Mouse (Mus musculus) cortical plate, adult 2 months (tissue): ENCODE data around the gene Ifng.

Experiments
- CTCF ChIP-seq: fragments of 200-500 bp; IDR thresholded peaks from 2 replicates; pipeline ENCODE4 v1.5.1; 2011; ENCODE audit warnings: mild to moderate bottlenecking, control low read depth, low read length; ENCODE audit not compliant: insufficient read depth; ENCODE audit errors: extremely low read depth
- POLR2A ChIP-seq: fragments of 200-500 bp; IDR thresholded peaks from 2 replicates; pipeline ENCODE4 v1.6.1; 2011; ENCODE audit warnings: mild to moderate bottlenecking, low read length, control low read depth; ENCODE audit not compliant: insufficient read depth; ENCODE audit errors: extremely low read depth

- TF ChIP-seq POLR2A, result no peak
- TF ChIP-seq CTCF, result no peak
These were observed 36.5 kb downstream of the Ifng start for GRCm38 (mm10) chr10:118477297-118477696.
